Mouse (Mus musculus) retina, embryonic 14.5 days (tissue): ENCODE measurements around the gene Cyfip1.

Source experiments
- DNase-seq: peaks from one replicate; pipeline ENCODE4 v3.0.0-alpha.2; 2015; ENCODE audit warnings: low spot score

The Cyfip1 gene

DNA sequence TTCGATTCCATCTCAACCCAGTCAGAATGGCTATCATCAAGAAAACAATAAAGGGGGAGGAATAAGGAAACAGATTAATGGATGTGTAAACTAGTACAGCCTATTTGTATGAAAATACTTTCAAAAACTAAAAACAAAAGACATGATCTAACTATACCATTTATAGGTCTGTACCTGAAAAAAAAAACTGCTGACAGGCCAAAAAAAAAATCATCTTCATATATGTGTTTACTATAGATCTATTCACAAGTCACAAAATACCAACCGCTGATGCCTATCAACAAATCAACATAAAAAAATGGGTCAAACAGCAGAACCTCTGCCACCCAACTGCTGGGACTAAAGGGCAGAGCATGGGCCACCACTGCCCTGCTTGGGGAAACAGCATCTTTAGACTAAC lies 114.5 kb downstream of the Cyfip1 start:
- no peak for DNase-seq

DNA sequence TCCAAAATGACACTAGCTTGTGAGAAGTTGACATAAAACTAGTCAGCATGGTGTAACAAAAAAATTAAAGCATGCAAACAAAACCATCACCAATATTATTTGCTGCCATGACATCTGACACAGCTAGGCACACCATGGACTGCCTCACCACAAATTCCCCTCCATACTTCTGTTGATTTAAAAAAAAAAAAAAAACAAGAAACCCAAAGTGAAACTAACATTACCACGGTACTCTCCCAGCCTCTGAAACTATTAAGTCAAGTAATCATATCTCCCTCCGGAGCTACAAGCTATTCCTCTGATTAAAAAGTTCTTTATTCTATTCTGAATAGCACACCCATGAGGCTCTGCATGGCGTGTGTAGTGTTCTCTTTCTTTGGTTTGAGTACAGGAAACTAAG lies 115.6 kb downstream of the Cyfip1 start:
- no peak for DNase-seq

DNA sequence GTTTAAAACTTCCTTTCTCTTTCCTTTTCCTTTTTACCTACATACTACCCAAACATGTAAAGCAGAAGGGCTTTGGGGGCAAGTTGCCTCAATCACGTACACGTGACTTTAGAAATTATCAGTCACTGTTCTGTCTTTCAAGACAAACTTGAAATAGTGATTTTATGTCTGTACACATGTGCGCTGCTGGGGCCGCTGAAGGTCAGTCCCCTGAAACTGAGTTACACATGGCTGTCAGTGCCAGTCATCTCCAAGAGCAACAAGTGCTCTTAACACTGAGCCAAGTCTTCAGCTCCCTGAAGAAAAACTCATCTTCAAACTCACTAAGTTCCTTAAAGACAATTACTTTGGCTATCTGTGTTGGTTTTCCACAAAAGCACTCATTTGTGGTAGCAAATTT lies 116.4 kb downstream of the Cyfip1 start:
- DNase-seq, result no peak

DNA sequence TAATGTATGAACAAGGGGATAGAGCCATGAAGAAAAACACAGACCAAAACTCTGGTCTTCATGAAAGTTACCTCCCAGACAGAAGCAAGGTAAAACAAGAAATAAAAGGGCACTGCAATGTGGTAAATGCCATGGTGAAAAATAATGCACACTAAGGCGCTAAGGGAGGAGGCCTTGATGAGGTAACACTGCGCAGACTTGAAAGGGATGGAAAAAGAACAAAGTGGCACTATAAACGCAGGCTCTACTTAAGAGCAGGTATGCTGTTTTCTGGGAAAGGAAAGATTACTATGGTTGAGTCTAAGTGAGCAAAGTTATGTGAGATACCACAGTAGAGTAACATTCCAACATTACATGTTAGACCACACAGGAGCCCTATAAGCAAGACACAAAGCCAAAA lies 118.3 kb downstream of the Cyfip1 start:
- DNase-seq, result no peak

DNA sequence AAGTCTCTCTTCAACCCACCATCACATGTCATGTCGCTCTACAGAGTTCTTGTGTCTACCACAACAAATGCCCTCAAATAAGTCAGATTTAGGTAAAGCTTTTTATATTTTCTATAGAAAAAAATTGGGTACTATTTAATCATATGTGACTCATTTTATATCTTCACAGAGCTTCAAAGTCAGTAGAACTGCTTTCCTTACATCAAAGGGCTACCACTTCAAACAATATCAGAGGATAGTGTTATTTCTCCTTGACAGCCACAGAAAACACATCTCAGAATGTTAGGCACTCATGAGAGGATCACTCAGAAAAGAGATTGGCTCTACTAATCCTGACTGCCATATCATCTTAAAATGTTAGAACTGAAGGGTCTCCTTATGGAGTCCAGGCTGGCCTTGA lies 119.0 kb downstream of the Cyfip1 start:
- no peak for DNase-seq

DNA sequence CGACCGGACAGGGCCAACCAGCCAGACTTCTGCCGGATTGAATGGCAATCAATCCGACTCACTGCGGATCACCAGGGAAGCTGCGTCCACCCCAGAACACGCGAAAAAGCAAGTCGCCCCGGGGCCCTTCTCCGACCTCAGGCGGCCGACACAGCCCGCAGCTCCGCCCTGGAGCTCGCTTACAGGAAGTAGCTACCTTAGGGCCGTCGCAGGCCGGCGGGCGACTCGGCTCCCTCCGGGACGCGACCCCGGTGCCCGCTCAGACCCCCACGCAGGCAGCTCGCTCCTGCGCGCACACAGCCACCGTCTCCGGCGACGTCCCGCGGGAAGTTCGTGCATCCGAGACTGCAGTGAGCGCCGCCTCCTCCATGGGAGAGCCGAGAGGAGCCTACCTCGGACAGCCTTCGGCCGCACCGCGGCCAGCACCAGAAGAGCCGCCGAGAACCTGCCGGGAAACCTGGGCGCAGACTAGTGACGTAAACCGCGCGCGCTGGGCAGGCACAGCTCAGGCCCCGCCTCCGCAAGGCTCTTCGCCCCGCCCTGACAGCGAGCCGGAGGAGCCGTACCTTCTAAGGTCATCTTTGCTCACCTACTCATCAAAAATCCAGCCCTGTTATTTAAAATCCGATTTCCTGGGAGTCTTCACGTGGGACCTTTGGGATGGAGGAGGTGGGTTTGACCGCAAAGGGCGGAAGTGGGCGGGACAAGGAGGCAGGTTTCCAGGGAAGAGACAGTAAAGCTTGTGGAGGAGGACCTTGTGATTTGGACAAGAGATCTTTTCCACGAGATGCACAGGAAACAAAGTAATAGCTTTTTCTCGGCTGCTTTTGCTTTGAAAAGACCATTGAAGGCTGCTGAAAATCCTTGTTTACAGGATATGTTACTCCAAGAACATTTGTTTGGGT lies 120.7 kb downstream of the Cyfip1 start, which contains the start of gene Nipa2:
TSS of gene Nipa2 (minus strand) at position 473 of the 905 bp plus-strand sequence.
- peak; percentile 93 for DNase-seq

DNA sequence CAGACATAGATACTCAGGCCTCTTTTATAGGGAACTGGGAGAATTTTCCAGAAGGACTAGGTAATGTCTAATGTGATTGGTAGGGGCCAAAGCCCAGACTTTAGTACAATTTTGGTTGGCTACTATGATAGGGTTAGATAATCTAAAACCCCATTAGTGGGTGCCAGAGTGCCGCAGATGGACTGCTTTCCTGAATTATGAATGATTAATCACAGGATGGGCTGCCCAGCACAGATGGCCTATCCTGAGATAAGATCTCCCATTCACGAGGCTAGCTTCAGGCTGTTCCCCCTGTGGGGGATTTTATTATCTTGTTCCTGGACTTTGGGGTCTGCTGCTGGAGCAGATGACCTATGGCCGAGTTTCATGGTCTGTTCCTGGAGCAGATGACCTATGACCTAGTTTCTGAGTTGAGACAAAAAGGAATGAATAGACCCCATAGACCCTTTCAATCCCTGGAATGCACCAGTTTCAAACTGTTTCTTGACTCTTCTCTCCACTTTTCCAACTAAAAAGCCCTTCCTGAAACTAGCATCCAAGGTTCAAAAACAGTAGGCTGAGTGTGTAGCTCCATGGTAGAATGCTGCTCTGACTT lies 125.4 kb downstream of the Cyfip1 start:
- DNase-seq, result peak; percentile 18

DNA sequence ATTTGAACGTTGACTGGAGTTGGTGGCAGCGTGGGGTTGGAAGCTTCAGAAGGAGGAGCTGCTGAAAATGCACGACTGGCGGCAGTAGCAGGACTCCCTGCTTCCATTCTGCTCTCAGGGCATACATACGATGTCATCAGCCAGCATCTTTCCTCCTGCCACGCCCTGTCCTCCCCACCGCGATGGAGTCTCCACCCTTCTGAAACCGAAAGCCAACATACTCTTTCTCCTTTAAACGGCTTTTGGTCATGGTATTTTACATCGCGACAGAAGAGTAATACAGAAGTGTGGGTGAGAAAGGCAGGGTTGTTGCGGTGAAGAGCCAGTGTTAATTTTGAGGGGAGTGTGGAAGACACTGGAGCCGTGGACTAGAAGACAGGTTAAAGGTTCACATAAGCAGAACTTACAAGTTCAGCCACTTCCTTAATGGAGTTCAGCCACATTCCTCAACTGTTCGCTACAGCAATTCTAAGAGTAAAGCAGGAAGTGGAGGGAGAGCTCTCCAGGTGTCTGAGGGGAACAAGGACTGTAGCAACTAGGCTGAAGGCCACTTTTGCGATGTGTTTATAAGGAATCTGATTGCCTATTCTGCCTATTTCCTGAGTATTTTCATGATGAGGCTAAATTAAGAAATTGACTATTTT lies 126.8 kb downstream of the Cyfip1 start:
- no peak for DNase-seq

DNA sequence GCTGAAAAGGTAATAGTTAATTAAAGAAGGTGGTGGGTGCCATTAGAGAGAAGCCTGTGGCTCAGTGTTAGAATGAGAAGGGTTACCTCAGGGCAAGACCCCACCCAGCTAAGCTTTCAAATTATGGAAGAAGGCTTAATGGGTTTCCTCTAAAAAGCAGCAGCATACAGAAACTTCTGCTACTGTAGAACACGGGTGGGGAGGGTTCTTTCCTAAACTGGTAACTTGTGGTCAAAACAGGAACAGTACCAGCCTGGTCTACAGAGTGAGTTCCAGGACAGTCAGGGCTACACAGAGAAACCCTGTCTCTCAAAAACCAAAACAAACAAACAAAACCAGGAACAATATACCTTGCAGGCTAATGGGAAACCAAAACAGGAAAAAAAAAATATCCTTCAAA lies 127.9 kb downstream of the Cyfip1 start:
- DNase-seq, result no peak

DNA sequence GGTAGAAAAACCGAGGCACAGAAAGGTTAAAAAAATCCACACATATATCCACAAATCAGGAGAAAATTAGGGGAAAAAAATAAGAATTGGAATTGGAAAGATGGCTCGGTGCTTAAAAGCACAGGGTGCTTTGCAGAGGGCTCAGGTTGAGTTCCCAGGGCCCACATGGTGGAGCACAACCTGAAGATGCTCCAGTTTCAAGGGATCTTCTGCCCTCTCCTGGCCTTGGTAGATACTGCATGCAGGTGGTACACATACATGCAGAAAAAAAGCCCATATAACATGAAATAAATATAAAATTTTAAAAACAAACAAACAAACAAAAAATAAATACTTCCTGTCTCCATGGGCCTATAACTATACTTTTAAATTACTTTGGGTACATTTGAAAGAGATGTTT lies 132.9 kb downstream of the Cyfip1 start:
- DNase-seq, result no peak

DNA sequence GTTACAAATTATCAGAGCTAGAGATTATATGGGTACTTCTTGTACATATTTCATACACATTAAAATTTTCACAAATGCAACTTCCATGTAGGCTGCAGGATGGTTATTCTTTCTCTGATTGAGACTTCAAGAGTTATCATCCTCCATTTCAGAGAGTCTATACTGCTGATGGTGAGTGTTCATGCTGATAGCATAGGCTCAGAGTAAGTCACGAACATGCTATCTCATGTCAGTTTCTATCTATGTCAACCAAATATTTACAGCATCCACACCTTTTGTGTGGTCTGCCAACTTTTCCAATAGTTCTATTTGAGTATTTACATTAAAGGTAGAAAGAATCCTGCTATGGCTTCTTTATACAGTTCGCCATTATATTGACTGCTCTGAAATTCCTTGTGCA lies 140.0 kb downstream of the Cyfip1 start:
- no peak for DNase-seq
